Mouse (Mus musculus) telencephalon, adult 2 months (tissue): Measurements from ENCODE around the gene Rpn1.
"Not testable (repeated sequence)": the region's sequence is repeated elsewhere in the genome, so short reads cannot be mapped to it uniquely, and the experiment has no call there.

Experiments used
- DNase-seq: peaks from one replicate; pipeline ENCODE4 v3.0.0-alpha.2; 2011; ENCODE audit warnings: low read depth, low spot score

The Rpn1 gene

DNA sequence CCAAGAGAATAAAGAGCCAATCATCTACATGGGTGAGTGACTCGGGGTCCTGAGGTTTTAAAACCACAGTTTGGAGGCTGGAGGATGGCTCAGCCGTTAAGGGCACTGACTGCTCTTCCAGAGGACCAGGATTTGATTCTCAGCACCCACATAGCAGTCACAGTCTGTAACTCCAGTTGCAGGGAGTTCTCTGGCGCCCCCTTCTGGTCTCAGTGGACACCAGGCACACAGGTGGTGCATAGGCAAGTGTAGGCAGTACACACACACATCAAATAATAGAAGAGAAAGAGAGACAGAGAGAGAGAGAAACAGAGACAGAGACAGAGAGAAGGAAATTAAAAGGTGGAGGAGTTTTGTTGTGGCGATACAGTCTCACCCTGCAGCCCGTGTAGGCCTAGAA lies 35.0 kb downstream of the Rpn1 start:
- no peak for DNase-seq

- no peak for DNase-seq
Measured at GRCm38 (mm10) chr6:88120813-88121212, 36.5 kb downstream of the Rpn1 start.

DNA sequence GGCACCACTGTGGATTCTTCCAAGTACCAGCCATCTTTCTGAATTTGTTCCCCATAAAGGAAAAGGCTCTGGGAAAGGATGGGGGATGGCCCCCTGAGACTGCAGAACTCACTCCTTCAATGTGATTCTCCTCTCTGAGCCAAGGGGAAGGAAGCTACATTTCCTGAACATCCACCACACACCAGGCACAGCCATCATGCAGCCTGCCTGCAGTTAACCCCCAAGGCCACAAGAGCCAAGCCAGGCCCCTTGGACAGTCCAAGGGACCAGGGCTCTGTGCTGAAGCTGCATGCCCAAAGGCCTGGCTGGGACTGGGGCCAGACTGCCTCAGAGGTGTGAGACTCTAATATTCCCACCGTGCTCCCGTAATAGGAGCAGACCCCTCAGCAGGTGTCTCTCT lies 37.5 kb downstream of the Rpn1 start:
- DNase-seq = no peak

DNA sequence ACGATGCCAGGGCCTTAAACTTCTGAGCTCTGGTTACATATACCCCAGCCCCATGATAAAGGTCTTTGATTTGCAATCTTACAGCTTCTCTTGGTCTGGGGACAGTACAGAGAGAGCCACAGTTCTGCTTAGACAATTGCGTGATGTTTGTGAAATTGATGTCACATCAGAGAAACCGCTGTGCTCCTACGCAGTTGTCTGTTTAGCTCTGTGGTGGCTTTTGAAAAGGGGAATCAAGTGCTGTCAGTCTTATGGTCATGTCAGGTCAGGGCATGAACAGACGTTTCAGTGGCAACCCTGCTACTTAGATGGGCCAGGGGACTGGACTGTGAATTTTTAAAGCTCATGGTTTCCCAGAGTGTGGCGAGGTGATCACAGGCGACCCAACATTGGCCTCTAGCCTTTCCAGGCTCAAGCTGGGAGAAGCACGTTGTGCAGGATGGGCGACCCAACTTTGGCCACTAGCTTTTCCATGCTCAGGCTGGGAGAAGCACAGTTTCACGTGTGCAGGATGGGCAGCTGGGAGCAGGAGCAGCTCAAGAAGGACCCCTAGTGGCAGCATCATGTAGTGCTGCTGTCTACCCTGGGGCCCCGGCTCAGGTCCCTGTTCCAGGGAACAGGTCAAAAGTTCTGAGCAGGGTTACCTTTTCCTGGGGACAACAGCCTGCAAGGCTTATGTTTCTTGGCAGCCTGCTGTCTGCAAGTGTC lies 39.0 kb downstream of the Rpn1 start:
- no peak for DNase-seq

DNA sequence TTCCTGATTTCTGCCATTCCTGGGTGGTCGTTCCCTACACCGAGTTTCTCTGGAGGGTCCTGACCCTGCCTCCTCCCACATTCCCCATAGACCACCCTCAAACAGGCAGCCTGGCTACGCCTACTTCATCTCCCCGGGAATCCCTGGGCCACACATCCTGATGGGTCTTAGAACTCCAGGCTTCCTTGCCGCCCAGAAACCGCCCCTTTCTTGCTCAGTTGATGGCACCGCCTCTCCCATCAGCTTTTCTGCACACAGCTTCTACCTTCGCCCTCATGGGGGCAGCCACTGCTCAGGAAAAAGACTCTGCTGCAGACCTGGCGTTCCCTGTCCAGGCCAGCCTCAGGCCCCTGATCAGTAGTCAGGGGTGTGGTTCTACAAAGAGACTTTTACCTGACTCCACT lies 39.6 kb downstream of the Rpn1 start:
- no peak for DNase-seq

DNA sequence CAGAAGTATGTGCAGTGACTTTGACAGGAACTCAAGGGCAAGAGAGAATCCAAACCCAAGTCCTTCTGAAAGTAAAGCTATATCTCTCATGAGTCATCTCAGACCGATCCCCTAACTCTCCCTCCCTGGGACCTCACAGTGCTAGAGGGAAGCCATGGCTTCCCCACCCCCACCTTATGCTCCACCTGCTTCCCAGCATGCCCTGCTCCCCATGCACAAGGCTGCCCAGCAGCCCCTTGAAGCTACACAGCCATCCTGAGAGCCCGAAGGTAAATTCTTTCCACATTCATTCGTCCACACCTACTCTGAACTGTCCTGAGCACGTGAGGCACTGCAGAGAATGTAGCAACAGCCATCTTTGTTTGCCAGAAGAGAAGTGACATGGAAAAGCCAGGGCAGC lies 40.3 kb downstream of the Rpn1 start:
- DNase-seq = no peak

GRCm38 (mm10) chr6:88125815-88126214 lies 41.5 kb downstream of the Rpn1 start:
- not testable (repeated sequence) for DNase-seq

- DNase-seq = no peak
Measured at GRCm38 (mm10) chr6:88131521-88131920, 47.2 kb downstream of the Rpn1 start.

DNA sequence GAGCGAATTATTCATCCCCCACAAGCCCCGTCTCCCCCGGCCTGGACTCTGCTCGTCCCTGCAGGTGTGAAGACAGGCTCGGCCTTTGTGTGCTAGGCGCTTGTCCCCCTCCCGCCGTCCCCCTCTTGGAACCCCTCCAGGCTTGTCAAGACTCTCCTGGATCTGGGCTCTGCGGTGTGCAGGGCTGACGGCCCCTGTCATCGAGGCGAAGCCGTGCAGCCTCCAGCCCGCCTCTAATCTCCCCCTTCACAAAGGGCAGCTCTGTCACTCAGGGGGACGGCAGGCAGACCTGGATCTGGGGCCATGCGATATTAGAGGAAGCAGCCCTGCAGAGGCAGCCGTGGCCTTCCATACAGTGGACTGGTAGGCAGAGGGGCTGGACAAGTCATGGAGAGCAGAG lies 47.8 kb downstream of the Rpn1 start:
- DNase-seq = no peak

- DNase-seq = no peak
Measured at GRCm38 (mm10) chr6:88133061-88133460, 48.8 kb downstream of the Rpn1 start.

DNA sequence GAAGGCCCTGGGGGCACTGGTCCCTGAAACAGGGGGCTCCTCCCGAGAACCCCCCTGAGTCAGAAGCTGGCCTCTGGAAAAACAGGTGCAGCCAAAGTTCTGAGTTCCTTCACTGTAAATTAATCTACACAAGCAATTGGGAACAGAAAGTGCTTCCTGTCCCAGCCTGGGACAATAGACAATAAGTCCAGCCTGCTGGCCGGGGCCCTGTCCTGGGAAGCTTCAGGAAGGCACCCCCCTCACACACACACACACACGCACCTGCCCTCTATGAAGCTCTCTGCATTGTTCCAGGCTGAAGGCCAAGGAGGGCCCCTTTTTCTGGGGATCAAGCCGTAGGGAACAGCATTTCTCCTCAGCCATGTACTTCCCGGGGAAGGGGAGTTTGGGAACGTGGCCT lies 49.6 kb downstream of the Rpn1 start:
- no peak for DNase-seq

GRCm38 (mm10) chr6:88136201-88136631 lies 51.9 kb downstream of the Rpn1 start:
- DNase-seq = no peak

DNA sequence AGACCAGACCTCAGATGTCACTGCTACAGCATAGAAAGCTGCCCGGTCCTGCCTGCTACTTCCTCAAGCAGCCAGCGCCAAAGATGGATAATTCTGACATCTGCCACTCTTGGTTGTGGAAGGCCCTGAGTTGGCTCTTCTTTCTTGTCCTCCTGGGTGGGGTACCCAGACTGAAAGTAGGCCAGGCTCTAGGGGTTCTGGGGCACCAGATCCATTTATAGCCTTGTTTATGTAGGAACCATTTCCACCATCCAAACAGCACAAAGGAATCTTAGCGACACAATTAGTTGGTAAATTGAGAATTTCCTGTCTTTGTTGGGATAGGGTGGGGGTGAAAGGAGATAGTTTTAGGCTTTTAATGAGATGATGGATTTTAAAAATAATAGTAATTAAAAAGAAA lies 54.2 kb downstream of the Rpn1 start:
- no peak for DNase-seq

- DNase-seq = peak; percentile 84
Measured at GRCm38 (mm10) chr6:88140264-88140663, 56.0 kb downstream of the Rpn1 start.

GRCm38 (mm10) chr6:88145793-88146192 lies 61.5 kb downstream of the Rpn1 start:
- no peak for DNase-seq

- no peak for DNase-seq
Measured at GRCm38 (mm10) chr6:88146576-88146975, 62.3 kb downstream of the Rpn1 start.

DNA sequence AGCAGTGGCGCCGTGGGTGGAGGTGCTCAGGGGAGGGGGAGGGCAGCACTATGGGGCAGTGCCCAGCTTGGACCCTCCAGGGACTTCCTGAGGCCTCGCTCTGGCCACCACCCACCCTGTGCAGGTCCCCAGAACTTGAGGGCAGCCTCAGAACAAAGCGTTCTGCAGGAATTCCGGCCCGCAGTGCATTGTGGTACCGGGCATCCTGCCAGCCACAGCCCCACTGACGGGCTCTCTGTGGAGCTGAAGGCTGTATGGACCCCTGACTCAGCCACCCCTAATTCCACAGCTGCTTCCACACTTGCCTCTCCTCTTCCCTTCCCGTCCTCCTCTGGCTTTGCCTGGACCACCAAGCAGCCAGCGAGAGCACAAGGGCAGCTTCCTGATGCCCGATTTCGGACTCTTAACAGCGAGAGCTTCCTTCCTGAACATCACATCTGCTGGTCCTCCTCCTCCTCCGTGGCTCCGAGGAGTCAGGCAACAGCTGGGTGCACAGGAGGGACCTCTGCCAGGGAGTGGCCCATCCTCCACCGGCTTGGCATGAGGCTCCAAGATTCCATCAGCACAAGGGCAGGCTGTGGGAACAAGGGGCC lies 63.2 kb downstream of the Rpn1 start:
- DNase-seq = peak; percentile 29

DNA sequence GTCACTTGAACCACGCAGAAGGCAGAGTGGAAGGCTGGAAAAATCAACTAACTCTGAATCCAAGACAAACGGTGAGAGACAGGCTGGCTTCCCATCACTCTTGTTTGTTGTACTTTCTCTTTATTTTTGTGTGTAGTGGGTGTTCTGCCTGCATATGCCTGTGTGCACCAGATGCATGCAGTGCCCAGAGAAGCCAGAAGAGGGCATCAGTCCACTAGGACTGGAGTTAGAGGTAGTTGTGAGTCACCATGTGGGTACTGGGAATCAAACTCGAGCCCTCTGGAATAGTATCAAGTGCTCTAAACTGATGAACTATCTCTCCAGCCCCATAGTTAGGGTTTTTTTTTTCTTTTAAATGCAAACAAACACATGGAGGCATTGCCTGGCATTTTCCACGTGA lies 67.1 kb downstream of the Rpn1 start:
- DNase-seq = no peak

DNA sequence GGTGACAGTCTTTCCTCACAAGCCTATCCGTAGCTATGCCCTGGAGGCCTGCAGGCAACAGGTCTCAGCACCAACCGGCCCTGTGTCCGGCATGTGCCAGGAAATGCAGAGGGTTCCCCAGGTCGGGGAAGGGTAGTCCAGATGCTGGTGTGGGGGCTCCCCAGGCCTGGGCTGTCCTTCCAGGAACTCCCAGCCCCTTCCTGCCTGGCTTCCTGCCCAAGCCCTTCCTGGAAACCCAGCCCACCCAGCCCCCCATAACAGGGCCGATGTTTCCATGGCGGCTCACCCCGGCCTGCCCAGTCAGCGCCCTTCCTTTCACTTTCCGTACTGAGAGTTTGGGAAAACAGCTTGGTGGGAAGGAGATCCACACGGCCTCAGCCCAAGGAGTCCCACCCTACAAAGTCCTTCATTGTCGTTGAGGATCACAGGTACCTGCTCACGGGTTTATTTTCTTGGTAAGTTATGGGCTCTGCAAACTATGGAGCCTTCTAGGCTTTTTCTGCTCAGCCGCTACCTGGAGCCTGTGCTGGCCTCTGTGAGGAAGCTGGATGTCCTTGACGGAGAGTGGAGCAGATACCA lies 67.9 kb downstream of the Rpn1 start:
- DNase-seq = no peak

GRCm38 (mm10) chr6:88152979-88153378 lies 68.7 kb downstream of the Rpn1 start:
- no peak for DNase-seq
